Mouse (Mus musculus): ENCODE measurements at regions not wholly inside any gene's neighbourhood (a gene's known extent, or its start where the extent isn't known, plus 50 kb on each side); places are given as distances from the start of the nearest gene placed in this dataset.
"Not testable (repeated sequence)": the region's sequence is repeated elsewhere in the genome, so short reads cannot be mapped to it uniquely, and the experiment has no call there.

DNA sequence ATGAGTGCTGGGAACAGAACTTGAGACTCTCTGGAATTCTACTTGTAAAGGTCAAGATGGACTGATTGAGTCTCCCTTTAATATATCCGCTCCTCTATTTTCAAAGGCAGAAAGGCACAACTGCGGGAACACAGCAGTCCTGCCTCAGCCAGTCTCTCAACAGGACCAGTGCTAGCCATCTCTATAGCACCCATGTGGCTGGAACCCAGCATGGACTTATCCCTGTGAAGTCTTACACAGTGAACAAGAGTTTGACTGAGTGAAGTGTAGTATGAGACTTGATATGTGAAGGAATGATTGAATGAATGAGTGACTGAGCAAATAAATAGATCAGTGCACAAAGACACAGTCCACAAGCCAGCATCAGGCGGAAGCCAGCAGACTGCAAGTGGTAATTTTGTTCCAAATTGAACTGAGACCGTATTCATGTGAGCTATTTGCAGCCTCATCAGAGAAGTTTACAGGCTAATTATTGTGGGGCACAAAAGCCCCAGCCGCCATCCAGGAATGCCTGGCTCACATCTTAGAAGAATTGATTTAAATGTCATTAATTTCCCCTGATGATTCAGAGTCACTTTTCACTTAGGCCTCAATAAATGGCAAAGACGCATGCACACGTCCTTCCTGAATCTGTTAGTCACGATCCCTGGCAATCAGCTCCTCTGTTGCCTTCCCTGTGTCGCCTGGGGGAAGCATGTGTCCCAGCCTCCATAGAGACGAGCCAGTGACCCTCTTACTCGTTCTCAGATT lies 223.1 kb downstream of the Ankrd50 start:
- WGBS, result 52% methylated on average over 11 of the region's 11 CpGs
- no peak overlapping the region for H3K4me2 ChIP-seq (ENCODE audit: low read depth, low read length)
- no peak overlapping the region for H3K4me3 ChIP-seq (ENCODE audit: low read depth, low read length)
- DNase-seq (ENCODE audit: low spot score) (no peak), ATAC-seq (replicated peaks; ENCODE audit: insufficient number of reproducible peaks, low FRiP score, low TSS enrichment, low read depth) (no peak)
- H3K27me3 ChIP-seq (ENCODE audit: control insufficient read depth, insufficient read depth, low read length), result no peaks in the 10 kb centered on the region
- no peak overlapping the region for H3K27ac ChIP-seq (replicated peaks; ENCODE audit: low read depth, low read length)
- H3K36me3 ChIP-seq (replicated peaks; ENCODE audit: control insufficient read depth, insufficient read depth, low read depth, low read length), result no peaks in the 10 kb centered on the region
- H3K4me1 ChIP-seq (ENCODE audit: control insufficient read depth, insufficient read depth, low read length), result no peaks in the 10 kb centered on the region
- H3K9ac ChIP-seq (replicated peaks; ENCODE audit: low read length), result no peak overlapping the region
- peaks cover 4% of the 10 kb centered on the region; the same call in 1 of the 2 replicates for H3K9me3 ChIP-seq (replicated peaks; ENCODE audit: control insufficient read depth, low read length)

DNA sequence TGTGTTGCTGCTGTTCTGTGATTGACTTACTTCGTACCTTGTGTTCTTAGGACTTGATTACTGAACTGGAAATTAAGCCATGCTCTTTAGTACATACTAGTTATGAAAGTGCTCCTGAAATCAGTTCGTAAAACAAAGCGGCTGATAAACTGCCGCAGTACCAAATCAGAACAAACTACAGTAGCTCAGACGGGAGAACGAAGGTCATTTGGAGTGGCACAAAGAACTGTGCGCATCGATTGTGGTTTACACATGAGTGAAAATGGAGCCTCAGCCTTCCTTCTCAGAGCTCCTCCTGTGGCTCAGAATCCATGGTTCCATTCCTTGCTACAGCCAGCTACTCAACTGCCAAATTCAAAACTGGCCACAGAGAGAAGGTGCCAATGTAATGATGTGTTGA lies 225.4 kb downstream of the Ankrd50 start:
- H3K4me3 ChIP-seq (ENCODE audit: low read depth, low read length); H3K27ac ChIP-seq (replicated peaks; ENCODE audit: low read depth, low read length); H3K9ac ChIP-seq (replicated peaks; ENCODE audit: low read length); H3K27me3 ChIP-seq (ENCODE audit: control insufficient read depth, insufficient read depth, low read length); DNase-seq (ENCODE audit: low spot score); ATAC-seq (replicated peaks; ENCODE audit: insufficient number of reproducible peaks, low FRiP score, low TSS enrichment, low read depth); H3K4me1 ChIP-seq (ENCODE audit: control insufficient read depth, insufficient read depth, low read length); H3K9me3 ChIP-seq (replicated peaks; ENCODE audit: control insufficient read depth, low read length); H3K4me2 ChIP-seq (ENCODE audit: low read depth, low read length); H3K36me3 ChIP-seq (replicated peaks; ENCODE audit: control insufficient read depth, insufficient read depth, low read depth, low read length): not testable (repeated sequence)
- 94% methylated on average over 8 of the region's 8 CpGs for WGBS

GRCm38 (mm10) chr3:38257843-38258290 lies 226.8 kb downstream of the Ankrd50 start:
- Histone ChIP-seq H3K9ac (replicated peaks; ENCODE audit: low read length) (no peak overlapping the region), H3K27ac (replicated peaks; ENCODE audit: low read depth, low read length) (no peak overlapping the region), H3K4me3 (ENCODE audit: low read depth, low read length) (no peak overlapping the region), H3K4me2 (ENCODE audit: low read depth, low read length) (no peak overlapping the region), H3K4me1 (ENCODE audit: control insufficient read depth, insufficient read depth, low read length) (no peaks in the 10 kb centered on the region), H3K27me3 (ENCODE audit: control insufficient read depth, insufficient read depth, low read length) (no peaks in the 10 kb centered on the region), H3K9me3 (replicated peaks; ENCODE audit: control insufficient read depth, low read length) (peaks cover 4% of the 10 kb centered on the region; the same call in 1 of the 2 replicates), H3K36me3 (replicated peaks; ENCODE audit: control insufficient read depth, insufficient read depth, low read depth, low read length) (no peaks in the 10 kb centered on the region)
- WGBS, result 66% methylated on average over 14 of the region's 14 CpGs
- DNase-seq (ENCODE audit: low spot score) (no peak), ATAC-seq (replicated peaks; ENCODE audit: insufficient number of reproducible peaks, low FRiP score, low TSS enrichment, low read depth) (no peak)

GRCm38 (mm10) chr3:38257076-38257842 lies 227.4 kb downstream of the Ankrd50 start:
- Histone ChIP-seq H3K27me3 (ENCODE audit: control insufficient read depth, insufficient read depth, low read length) (no peaks in the 10 kb centered on the region), H3K4me1 (ENCODE audit: control insufficient read depth, insufficient read depth, low read length) (no peaks in the 10 kb centered on the region), H3K27ac (replicated peaks; ENCODE audit: low read depth, low read length) (no peak overlapping the region), H3K4me2 (ENCODE audit: low read depth, low read length) (no peak overlapping the region), H3K9me3 (replicated peaks; ENCODE audit: control insufficient read depth, low read length) (peaks cover 4% of the 10 kb centered on the region; the same call in 1 of the 2 replicates), H3K9ac (replicated peaks; ENCODE audit: low read length) (no peak overlapping the region), H3K36me3 (replicated peaks; ENCODE audit: control insufficient read depth, insufficient read depth, low read depth, low read length) (no peaks in the 10 kb centered on the region), H3K4me3 (ENCODE audit: low read depth, low read length) (no peak overlapping the region)
- ATAC-seq (replicated peaks; ENCODE audit: insufficient number of reproducible peaks, low FRiP score, low TSS enrichment, low read depth), result no peak
- WGBS, result 65% methylated on average over 14 of the region's 14 CpGs
- no peak for DNase-seq (ENCODE audit: low spot score)

DNA sequence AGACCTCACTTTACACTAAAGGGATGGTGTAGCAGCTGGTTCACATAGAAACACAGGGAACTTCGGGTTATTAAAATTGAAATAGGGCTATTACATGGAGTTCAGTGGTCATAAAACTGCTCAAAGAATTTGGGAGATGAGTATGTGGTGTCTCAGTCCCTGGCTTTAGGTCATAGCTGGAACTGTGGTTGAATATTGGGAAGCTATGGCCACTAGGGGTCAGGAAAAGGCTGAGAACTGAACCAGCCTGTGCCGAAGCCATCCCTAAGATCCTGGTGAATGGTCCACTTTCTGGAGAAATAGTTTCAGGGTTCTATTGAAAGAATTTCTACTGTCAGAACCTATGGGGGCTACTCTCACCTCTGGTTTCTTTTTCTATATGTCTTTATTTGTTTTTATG lies 229.0 kb downstream of the Ankrd50 start:
- H3K27me3 ChIP-seq (ENCODE audit: control insufficient read depth, insufficient read depth, low read length), result no peaks in the 10 kb centered on the region
- ATAC-seq (replicated peaks; ENCODE audit: insufficient number of reproducible peaks, low FRiP score, low TSS enrichment, low read depth) (peak; percentile 41; the same call in 1 of the 2 replicates), DNase-seq (ENCODE audit: low spot score) (peak; percentile 75)
- no peak overlapping the region for H3K4me2 ChIP-seq (ENCODE audit: low read depth, low read length)
- H3K36me3 ChIP-seq (replicated peaks; ENCODE audit: control insufficient read depth, insufficient read depth, low read depth, low read length), result no peaks in the 10 kb centered on the region
- H3K27ac ChIP-seq (replicated peaks; ENCODE audit: low read depth, low read length), result no peak overlapping the region
- WGBS, result 10% methylated on average over 2 of the region's 2 CpGs
- H3K4me1 ChIP-seq (ENCODE audit: control insufficient read depth, insufficient read depth, low read length), result no peaks in the 10 kb centered on the region
- H3K4me3 ChIP-seq (ENCODE audit: low read depth, low read length), result no peak overlapping the region
- peaks cover 3% of the 10 kb centered on the region; the same call in 1 of the 2 replicates for H3K9me3 ChIP-seq (replicated peaks; ENCODE audit: control insufficient read depth, low read length)
- no peak overlapping the region for H3K9ac ChIP-seq (replicated peaks; ENCODE audit: low read length)

- H3K4me1 ChIP-seq (ENCODE audit: control insufficient read depth, insufficient read depth, low read length), result no peaks in the 10 kb centered on the region
- no peaks in the 10 kb centered on the region for H3K9me3 ChIP-seq (replicated peaks; ENCODE audit: control insufficient read depth, low read length)
- WGBS, result 90% methylated on average over 2 of the region's 2 CpGs
- H3K4me2 ChIP-seq (ENCODE audit: low read depth, low read length), result no peak overlapping the region
- DNase-seq (ENCODE audit: low spot score) (no peak), ATAC-seq (replicated peaks; ENCODE audit: insufficient number of reproducible peaks, low FRiP score, low TSS enrichment, low read depth) (0 out of 2 replicates have a peak, but pooled peaks have one; percentile 34)
- no peak overlapping the region for H3K27ac ChIP-seq (replicated peaks; ENCODE audit: low read depth, low read length)
- no peaks in the 10 kb centered on the region for H3K36me3 ChIP-seq (replicated peaks; ENCODE audit: control insufficient read depth, insufficient read depth, low read depth, low read length)
- no peak overlapping the region for H3K9ac ChIP-seq (replicated peaks; ENCODE audit: low read length)
- no peak overlapping the region for H3K4me3 ChIP-seq (ENCODE audit: low read depth, low read length)
- H3K27me3 ChIP-seq (ENCODE audit: control insufficient read depth, insufficient read depth, low read length), result no peaks in the 10 kb centered on the region
These were observed 229.7 kb downstream of the Ankrd50 start for GRCm38 (mm10) chr3:38254896-38255295.

DNA sequence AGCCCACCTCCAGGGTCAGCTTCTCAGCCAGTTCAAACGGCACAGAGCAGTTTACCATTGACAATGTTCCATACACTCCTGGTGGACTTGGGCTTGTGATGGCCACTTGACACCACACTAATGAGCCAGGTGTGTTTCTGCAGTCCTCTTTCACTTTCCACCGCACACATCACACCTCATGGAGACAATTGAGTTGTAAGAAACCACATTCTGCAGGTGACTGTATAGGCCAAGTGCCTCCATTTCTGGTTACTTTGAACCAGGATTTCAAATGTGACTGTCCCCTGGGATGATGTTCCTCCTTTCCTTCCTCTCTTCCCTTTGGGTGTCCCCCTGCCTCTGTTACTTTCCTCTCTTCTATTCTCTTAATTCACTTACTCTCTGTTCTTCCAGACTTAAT lies 233.1 kb downstream of the Ankrd50 start:
- H3K4me3 ChIP-seq (ENCODE audit: low read depth, low read length), result no peak overlapping the region
- no peaks in the 10 kb centered on the region for H3K27me3 ChIP-seq (ENCODE audit: control insufficient read depth, insufficient read depth, low read length)
- H3K4me1 ChIP-seq (ENCODE audit: control insufficient read depth, insufficient read depth, low read length), result no peaks in the 10 kb centered on the region
- no peaks in the 10 kb centered on the region for H3K9me3 ChIP-seq (replicated peaks; ENCODE audit: control insufficient read depth, low read length)
- ATAC-seq (replicated peaks; ENCODE audit: insufficient number of reproducible peaks, low FRiP score, low TSS enrichment, low read depth) (no peak), DNase-seq (ENCODE audit: low spot score) (no peak)
- H3K9ac ChIP-seq (replicated peaks; ENCODE audit: low read length), result no peak overlapping the region
- no peaks in the 10 kb centered on the region for H3K36me3 ChIP-seq (replicated peaks; ENCODE audit: control insufficient read depth, insufficient read depth, low read depth, low read length)
- H3K4me2 ChIP-seq (ENCODE audit: low read depth, low read length), result no peak overlapping the region
- WGBS, result 83% methylated on average over 2 of the region's 2 CpGs
- H3K27ac ChIP-seq (replicated peaks; ENCODE audit: low read depth, low read length), result no peak overlapping the region

DNA sequence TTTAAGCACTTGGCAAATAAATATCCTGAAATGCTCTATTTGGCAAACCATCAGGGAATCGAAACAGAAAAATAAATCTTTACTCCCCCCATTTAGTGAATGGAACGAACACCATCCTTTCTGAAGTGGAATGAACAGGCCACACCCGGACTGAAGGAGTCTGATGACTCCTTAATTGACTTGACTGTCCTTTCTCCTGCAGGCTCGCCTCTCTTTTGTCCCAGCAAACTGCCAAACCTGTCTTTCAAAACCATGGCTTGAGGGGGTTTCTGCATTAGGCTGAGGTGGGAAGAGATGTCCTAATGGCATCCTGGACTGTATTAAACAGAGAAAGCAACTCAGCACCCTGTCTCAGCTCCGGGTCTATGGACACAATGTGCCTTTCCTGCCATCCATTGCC lies 234.1 kb downstream of the Ankrd50 start:
- WGBS, result 74% methylated on average over 5 of the region's 5 CpGs
- Histone ChIP-seq H3K4me3 (ENCODE audit: low read depth, low read length) (no peak overlapping the region), H3K4me2 (ENCODE audit: low read depth, low read length) (no peak overlapping the region), H3K36me3 (replicated peaks; ENCODE audit: control insufficient read depth, insufficient read depth, low read depth, low read length) (no peaks in the 10 kb centered on the region), H3K9ac (replicated peaks; ENCODE audit: low read length) (no peak overlapping the region), H3K27me3 (ENCODE audit: control insufficient read depth, insufficient read depth, low read length) (no peaks in the 10 kb centered on the region), H3K27ac (replicated peaks; ENCODE audit: low read depth, low read length) (no peak overlapping the region), H3K9me3 (replicated peaks; ENCODE audit: control insufficient read depth, low read length) (no peaks in the 10 kb centered on the region), H3K4me1 (ENCODE audit: control insufficient read depth, insufficient read depth, low read length) (no peaks in the 10 kb centered on the region)
- ATAC-seq (replicated peaks; ENCODE audit: insufficient number of reproducible peaks, low FRiP score, low TSS enrichment, low read depth) (no peak), DNase-seq (ENCODE audit: low spot score) (no peak)
